Mouse (Mus musculus) lung, postnatal 0 days (tissue): ENCODE measurements around the gene Dhps.
"Not testable (repeated sequence)": the region's sequence is repeated elsewhere in the genome, so short reads cannot be mapped to it uniquely, and the experiment has no call there.

ENCODE experiments used
- CTCF ChIP-seq: IDR thresholded peaks from 2 replicates; pipeline ENCODE4 v1.5.1; 2016; ENCODE audit warnings: antibody characterized with exemption, mild to moderate bottlenecking
- EP300 ChIP-seq: IDR thresholded peaks from 2 replicates; pipeline ENCODE4 v1.6.1; 2016; ENCODE audit warnings: antibody characterized with exemption, mild to moderate bottlenecking, control low read depth

- TF ChIP-seq CTCF, EP300: not testable (repeated sequence)
Measured at GRCm38 (mm10) chr8:85082169-85082568, 10.6 kb downstream of the Dhps start.
